Mouse (Mus musculus) leukemia stem cell, adult 10-12 weeks (primary cell): ENCODE data around the gene Onecut3. TPM values are rescaled to one million over a fixed set of nuclear protein-coding genes. Genes with fewer than 3 reads are reported as not detected.

ENCODE experiments used
- polyA plus RNA-seq: library from polyadenylated mRNA; stranded (reverse); fragments of >175 nt; gene quantifications from 2 replicates; pipeline ENCODE4 v1.2.3, GENCODE M21; 2012; ENCODE audit warnings: low replicate concordance

The Onecut3 gene
- not detected in 2 replicates for polyA plus RNA-seq

GRCm38 (mm10) chr10:80494732-80495131, at the start of gene Onecut3:
Gene Onecut3 (plus strand): TSS chr10:80494835.

GRCm38 (mm10) chr10:80538710-80539394, 44.2 kb downstream of the Onecut3 start, which contains the start of gene Atp8b3:
Gene Atp8b3 (minus strand): TSS chr10:80539124.

GRCm38 (mm10) chr10:80561116-80561944, 66.7 kb downstream of the Onecut3 start, which contains the start of gene Rexo1:
Gene Rexo1 (minus strand): TSS chr10:80561560.

Other genes with a start within 250 kb of the Onecut3 start
- gene Ndufs7, start 245.7 kb upstream of the Onecut3 start, polyA plus RNA-seq: 197 and 234 TPM in 2 replicates
- 0.64 and 0.93 TPM in 2 replicates for gene Gamt, start 233.8 kb upstream of the Onecut3 start, polyA plus RNA-seq
- 831 and 856 TPM in 2 replicates for gene Dazap1, start 233.3 kb upstream of the Onecut3 start, polyA plus RNA-seq
- gene Rps15, start 202.4 kb upstream of the Onecut3 start, polyA plus RNA-seq: 1,647 and 3,347 TPM in 2 replicates
- gene Apc2, start 198.9 kb upstream of the Onecut3 start, polyA plus RNA-seq: 0.09 and 0.10 TPM in 2 replicates
- gene 2310011J03Rik, start 174.3 kb upstream of the Onecut3 start, polyA plus RNA-seq: 80.6 and 113 TPM in 2 replicates
- gene Pcsk4, start 165.3 kb upstream of the Onecut3 start, polyA plus RNA-seq: 29.8 and 43.5 TPM in 2 replicates
- 198 and 406 TPM in 2 replicates for gene Reep6, start 164.9 kb upstream of the Onecut3 start, polyA plus RNA-seq
- 59.0 and 75.4 TPM in 2 replicates for gene Adamtsl5, start 146.4 kb upstream of the Onecut3 start, polyA plus RNA-seq
- gene Plk5, start 138.4 kb upstream of the Onecut3 start, polyA plus RNA-seq: not detected in 2 replicates
- gene Mex3d, start 107.2 kb upstream of the Onecut3 start, polyA plus RNA-seq: 45.9 and 68.4 TPM in 2 replicates
- gene Mbd3, start 95.3 kb upstream of the Onecut3 start, polyA plus RNA-seq: 234 and 272 TPM in 2 replicates
- gene Uqcr11, start 88.0 kb upstream of the Onecut3 start, polyA plus RNA-seq: 544 and 1,539 TPM in 2 replicates
- 1,132 and 1,188 TPM in 2 replicates for gene Tcf3, start 61.2 kb upstream of the Onecut3 start, polyA plus RNA-seq
- gene Atp8b3, start 44.3 kb downstream of the Onecut3 start, polyA plus RNA-seq: not detected in 2 replicates
- 189 and 285 TPM in 2 replicates for gene Rexo1, start 66.7 kb downstream of the Onecut3 start, polyA plus RNA-seq
- gene Klf16, start 82.5 kb downstream of the Onecut3 start, polyA plus RNA-seq: 191 and 227 TPM in 2 replicates
- gene Abhd17a, start 95.5 kb downstream of the Onecut3 start, polyA plus RNA-seq: 634 and 1,312 TPM in 2 replicates
- gene Scamp4, start 108.0 kb downstream of the Onecut3 start, polyA plus RNA-seq: 82.3 and 112 TPM in 2 replicates
- gene Adat3, start 108.0 kb downstream of the Onecut3 start, polyA plus RNA-seq: 31.5 and 42.1 TPM in 2 replicates
- gene Gm49322, start 111.2 kb downstream of the Onecut3 start, polyA plus RNA-seq: 1.0 and 3.8 TPM in 2 replicates
- gene Csnk1g2, start 128.0 kb downstream of the Onecut3 start, polyA plus RNA-seq: 465 and 492 TPM in 2 replicates
- gene Btbd2, start 162.2 kb downstream of the Onecut3 start, polyA plus RNA-seq: 22.7 and 32.6 TPM in 2 replicates
- 655 and 955 TPM in 2 replicates for gene Mknk2, start 183.3 kb downstream of the Onecut3 start, polyA plus RNA-seq
- gene Mob3a, start 207.1 kb downstream of the Onecut3 start, polyA plus RNA-seq: 20.5 and 25.8 TPM in 2 replicates
- 8.8 and 12.5 TPM in 2 replicates for gene Izumo4, start 207.3 kb downstream of the Onecut3 start, polyA plus RNA-seq
- gene Ap3d1, start 247.4 kb downstream of the Onecut3 start, polyA plus RNA-seq: 30.9 and 34.8 TPM in 2 replicates